Mouse (Mus musculus): ENCODE measurements at regions not wholly inside any gene's neighbourhood (a gene's known extent, or its start where the extent isn't known, plus 50 kb on each side); places are given as distances from the start of the nearest gene placed in this dataset.

DNA sequence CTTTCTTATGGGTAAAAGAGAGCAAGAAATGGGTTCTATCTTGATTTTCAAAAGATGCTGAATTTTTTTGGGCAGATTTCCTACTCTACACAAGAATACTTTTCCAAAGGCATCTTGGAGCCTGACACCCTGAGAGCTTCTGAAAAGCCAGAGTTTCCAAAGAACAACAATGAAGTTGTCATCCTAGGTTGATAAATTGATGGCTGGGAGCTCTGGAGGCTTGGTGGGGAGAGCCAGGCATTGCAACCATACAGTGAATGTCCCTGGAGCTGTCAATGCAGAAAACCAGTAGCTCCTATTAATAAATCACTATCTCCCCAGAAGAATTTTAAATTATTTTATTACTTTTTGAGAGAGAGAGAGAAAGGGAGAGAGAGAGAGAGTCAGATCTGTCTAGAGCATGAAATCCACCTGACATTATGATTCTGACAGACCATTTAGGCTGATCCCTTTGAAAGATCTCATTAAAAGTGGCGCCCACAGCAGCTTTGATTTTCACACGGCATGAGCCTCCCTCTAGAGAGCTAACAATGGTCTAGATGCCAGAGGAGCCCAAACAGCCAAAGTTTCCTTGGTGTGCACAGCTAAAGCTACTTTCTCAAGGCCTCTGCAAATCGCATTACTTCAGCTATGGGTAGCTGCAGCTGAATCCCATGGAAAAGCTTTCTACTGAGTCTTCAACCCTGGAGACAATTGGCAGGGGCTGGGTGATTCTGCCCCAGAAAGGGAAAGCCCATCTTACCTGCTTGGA lies 395.4 kb downstream of the Mllt3 start:
- Histone ChIP-seq H3K27ac (no peak overlapping the region), H3K4me2 (replicated peaks) (no peak overlapping the region), H3K36me3 (no peaks in the 10 kb centered on the region), H3K4me3 (no peak overlapping the region), H3K9me3 (no peaks in the 10 kb centered on the region), H3K9ac (no peak overlapping the region), H3K4me1 (peaks cover 11% of the 10 kb centered on the region; the same call in 1 of the 2 replicates), H3K27me3 (no peaks in the 10 kb centered on the region)
- no peak for ATAC-seq (ENCODE audit: low FRiP score, low read depth)
- 55% methylated on average over 3 of the region's 3 CpGs for WGBS

DNA sequence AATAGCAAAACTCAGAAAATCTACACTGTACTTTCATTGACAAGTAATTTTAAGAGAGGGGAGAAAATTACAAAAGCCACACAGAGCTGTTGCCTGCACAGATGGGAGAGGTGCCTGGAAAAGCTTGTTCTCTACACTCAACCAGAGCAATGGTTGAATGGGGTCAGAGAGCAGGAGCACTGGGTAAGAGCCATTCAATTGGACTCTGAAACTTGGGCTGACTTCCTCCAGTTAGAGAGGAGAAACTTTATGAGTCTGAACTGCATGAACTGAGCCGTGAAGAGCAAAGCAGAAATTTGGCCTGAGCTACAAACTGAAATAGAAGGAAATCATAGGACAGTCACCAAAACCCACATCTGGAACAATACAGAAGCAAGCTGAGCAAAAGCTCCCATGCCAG lies 380.8 kb upstream of the Slc24a2 start:
- no peak overlapping the region for H3K4me2 ChIP-seq (replicated peaks)
- no peak for ATAC-seq (ENCODE audit: low FRiP score, low read depth)
- H3K9ac ChIP-seq: no peak overlapping the region
- H3K9me3 ChIP-seq: peaks cover 6% of the 10 kb centered on the region; the same call in 1 of the 2 replicates
- H3K27ac ChIP-seq: no peak overlapping the region
- no peaks in the 10 kb centered on the region for H3K4me1 ChIP-seq
- H3K27me3 ChIP-seq: no peaks in the 10 kb centered on the region
- no peaks in the 10 kb centered on the region for H3K36me3 ChIP-seq
- no peak overlapping the region for H3K4me3 ChIP-seq
- WGBS: 57% methylated on average over 1 of the region's 1 CpGs

DNA sequence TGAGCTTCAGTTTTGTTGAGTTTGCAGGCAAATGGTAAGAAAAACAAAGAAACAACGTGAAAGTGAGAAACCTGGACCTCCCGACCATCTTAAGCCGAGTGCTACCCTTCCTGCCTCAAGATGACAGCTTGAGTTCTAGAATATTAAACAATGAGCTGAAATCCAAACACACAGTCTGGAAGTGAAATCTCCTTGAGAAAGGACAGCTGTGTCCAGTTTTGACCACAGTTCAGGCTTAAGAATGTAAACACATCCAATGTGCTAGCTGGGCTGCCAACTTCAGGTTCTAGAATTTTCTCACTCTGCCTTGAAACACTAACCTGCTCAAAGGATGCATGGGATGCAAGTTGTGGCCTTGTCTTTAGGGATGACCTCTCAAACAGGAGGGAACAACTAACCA lies 363.4 kb upstream of the Slc24a2 start:
- H3K36me3 ChIP-seq: no peaks in the 10 kb centered on the region
- no peak overlapping the region for H3K27ac ChIP-seq
- no peak overlapping the region for H3K4me3 ChIP-seq
- H3K27me3 ChIP-seq: no peaks in the 10 kb centered on the region
- H3K4me2 ChIP-seq (replicated peaks): no peak overlapping the region
- 65% methylated on average over 3 of the region's 3 CpGs for WGBS
- no peak overlapping the region for H3K9ac ChIP-seq
- ATAC-seq (ENCODE audit: low FRiP score, low read depth): no peak
- H3K4me1 ChIP-seq: peaks cover 9% of the 10 kb centered on the region; the same call in 1 of the 2 replicates
- no peaks in the 10 kb centered on the region for H3K9me3 ChIP-seq

DNA sequence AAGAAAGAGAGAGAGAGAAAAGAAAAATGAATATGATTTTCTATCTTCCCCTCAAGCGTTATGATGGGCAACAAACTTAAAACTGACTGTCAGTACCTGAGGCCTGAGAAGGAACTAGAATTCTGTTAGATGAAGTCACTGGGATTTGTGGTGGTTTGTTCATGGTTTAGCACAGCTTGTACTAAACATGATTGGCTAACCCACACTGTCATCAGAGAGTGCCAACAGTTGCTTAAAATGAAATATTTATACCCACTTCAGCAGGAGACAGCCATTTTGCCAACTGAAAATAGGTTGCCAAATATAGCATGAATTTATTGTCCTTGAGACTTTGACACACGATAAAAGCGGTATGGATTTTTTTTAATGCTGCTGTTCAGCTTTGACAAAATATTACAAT lies 360.5 kb upstream of the Slc24a2 start:
- Histone ChIP-seq H3K4me1 (peaks cover 9% of the 10 kb centered on the region; the same call in 1 of the 2 replicates), H3K9me3 (no peaks in the 10 kb centered on the region), H3K27ac (no peak overlapping the region), H3K9ac (no peak overlapping the region), H3K36me3 (no peaks in the 10 kb centered on the region), H3K4me2 (replicated peaks) (no peak overlapping the region), H3K27me3 (no peaks in the 10 kb centered on the region), H3K4me3 (no peak overlapping the region)
- ATAC-seq (ENCODE audit: low FRiP score, low read depth): no peak
- WGBS: 94% methylated on average over 3 of the region's 3 CpGs

GRCm38 (mm10) chr4:87578164-87578563 lies 347.9 kb upstream of the Slc24a2 start:
- H3K9me3 ChIP-seq: no peaks in the 10 kb centered on the region
- no peak overlapping the region for H3K4me3 ChIP-seq
- no peaks in the 10 kb centered on the region for H3K4me1 ChIP-seq
- 41% methylated on average over 3 of the region's 3 CpGs for WGBS
- no peaks in the 10 kb centered on the region for H3K36me3 ChIP-seq
- no peak overlapping the region for H3K9ac ChIP-seq
- no peaks in the 10 kb centered on the region for H3K27me3 ChIP-seq
- no peak overlapping the region for H3K4me2 ChIP-seq (replicated peaks)
- ATAC-seq (ENCODE audit: low FRiP score, low read depth): no peak
- no peak overlapping the region for H3K27ac ChIP-seq

GRCm38 (mm10) chr4:87570950-87571349 lies 340.7 kb upstream of the Slc24a2 start:
- Histone ChIP-seq H3K4me1 (peaks cover 29% of the 10 kb centered on the region), H3K9ac (no peak overlapping the region), H3K4me3 (peak overlapping the region; percentile 7; the same call in 1 of the 2 replicates), H3K36me3 (no peaks in the 10 kb centered on the region), H3K27ac (no peak overlapping the region), H3K9me3 (no peaks in the 10 kb centered on the region), H3K4me2 (replicated peaks) (peak overlapping the region; percentile 51), H3K27me3 (no peaks in the 10 kb centered on the region)
- peak; percentile 20; the same call in 1 of the 2 replicates for ATAC-seq (ENCODE audit: low FRiP score, low read depth)
- 74% methylated on average over 8 of the region's 8 CpGs for WGBS

DNA sequence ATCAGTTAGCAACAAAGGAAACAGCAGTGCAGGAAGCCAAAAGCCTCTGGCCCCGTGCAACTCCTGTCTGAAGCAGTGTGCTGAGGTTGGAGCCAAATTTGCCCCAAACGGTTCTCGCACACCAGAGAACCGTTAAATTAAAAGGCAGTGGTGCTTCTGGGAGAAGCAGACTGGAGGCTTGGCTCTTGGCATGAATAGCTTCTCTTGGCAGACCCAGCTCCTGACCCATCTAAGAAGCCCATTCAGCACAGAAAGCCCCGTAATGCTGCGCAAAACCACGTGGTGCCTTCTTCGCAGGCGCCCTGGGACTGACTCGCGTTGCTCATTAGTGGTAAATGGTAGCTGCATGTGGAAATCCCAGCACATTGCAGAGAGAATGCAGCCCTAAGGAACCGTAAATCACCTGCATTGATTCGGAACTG lies 340.2 kb upstream of the Slc24a2 start:
- peak overlapping the region; percentile 61; the same call in 1 of the 2 replicates for H3K27ac ChIP-seq
- peak overlapping the region; percentile 7; the same call in 1 of the 2 replicates for H3K4me3 ChIP-seq
- H3K9me3 ChIP-seq: no peaks in the 10 kb centered on the region
- 24% methylated on average over 13 of the region's 13 CpGs for WGBS
- no peak overlapping the region for H3K9ac ChIP-seq
- H3K4me2 ChIP-seq (replicated peaks): peak overlapping the region; percentile 51
- H3K36me3 ChIP-seq: no peaks in the 10 kb centered on the region
- ATAC-seq (ENCODE audit: low FRiP score, low read depth): peak; percentile 94
- no peaks in the 10 kb centered on the region for H3K27me3 ChIP-seq
- peaks cover 29% of the 10 kb centered on the region for H3K4me1 ChIP-seq

GRCm38 (mm10) chr4:87566616-87567015 lies 336.3 kb upstream of the Slc24a2 start:
- H3K4me1 ChIP-seq: peaks cover 29% of the 10 kb centered on the region
- H3K36me3 ChIP-seq: no peaks in the 10 kb centered on the region
- no peak overlapping the region for H3K27ac ChIP-seq
- no peak overlapping the region for H3K4me2 ChIP-seq (replicated peaks)
- no peaks in the 10 kb centered on the region for H3K27me3 ChIP-seq
- no peak overlapping the region for H3K4me3 ChIP-seq
- WGBS: 83% methylated on average over 2 of the region's 2 CpGs
- H3K9me3 ChIP-seq: 0 out of 2 replicates have a peak, but pooled peaks cover 5% of the 10 kb centered on the region
- no peak for ATAC-seq (ENCODE audit: low FRiP score, low read depth)
- H3K9ac ChIP-seq: no peak overlapping the region

DNA sequence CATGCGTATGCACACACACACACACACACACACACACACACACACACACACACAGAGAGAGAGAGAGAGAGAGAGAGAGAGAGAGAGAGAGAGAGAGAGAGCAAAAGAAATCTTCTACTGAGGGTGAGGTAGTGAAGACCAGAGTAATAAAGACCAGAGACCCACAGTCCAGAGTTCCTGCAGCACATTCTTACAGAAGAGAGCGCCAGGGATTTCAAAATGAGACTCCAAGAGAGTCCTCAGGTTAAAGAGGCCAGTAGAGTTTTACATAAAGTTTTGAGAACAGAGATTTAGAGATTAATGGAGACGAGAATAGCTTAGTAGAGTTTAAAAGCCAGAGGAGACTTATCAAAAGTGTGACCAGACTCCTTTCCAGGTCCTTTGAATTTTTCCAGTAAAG lies 324.6 kb upstream of the Slc24a2 start:
- 66% methylated on average over 3 of the region's 3 CpGs for WGBS
- Histone ChIP-seq H3K4me1 (0 out of 2 replicates have a peak, but pooled peaks cover 5% of the 10 kb centered on the region), H3K27me3 (no peaks in the 10 kb centered on the region), H3K9me3 (0 out of 2 replicates have a peak, but pooled peaks cover 3% of the 10 kb centered on the region), H3K9ac (no peak overlapping the region), H3K4me3 (no peak overlapping the region), H3K4me2 (replicated peaks) (no peak overlapping the region), H3K27ac (no peak overlapping the region), H3K36me3 (no peaks in the 10 kb centered on the region)
- ATAC-seq (ENCODE audit: low FRiP score, low read depth): no peak
